Mouse (Mus musculus) thymus, adult 2 months (tissue): Measurements from ENCODE around the gene Nono. TPM values are rescaled to one million over a fixed set of nuclear protein-coding genes. Genes with fewer than 3 reads are reported as not detected.

Source experiments
- DNase-seq: peaks from one replicate; pipeline ENCODE4 v3.0.0; 2021
- H3K27ac ChIP-seq: fragments of 200-500 bp; 2 replicates; pipeline ENCODE4 v1.5.1; 2012; ENCODE audit warnings: low read length, control low read depth; ENCODE audit not compliant: control insufficient read depth, insufficient read depth
- H3K27me3 ChIP-seq: fragments of 200-500 bp; 2 replicates; pipeline ENCODE4 v1.6.1; 2012; ENCODE audit warnings: mild to moderate bottlenecking, low read length, moderate library complexity, mixed read lengths; ENCODE audit not compliant: control insufficient read depth, insufficient read depth
- H3K36me3 ChIP-seq: fragments of 200-500 bp; 2 replicates; pipeline ENCODE4 v1.6.1; 2012; ENCODE audit warnings: mild to moderate bottlenecking, low read length, moderate library complexity; ENCODE audit not compliant: control insufficient read depth, insufficient read depth
- H3K4me1 ChIP-seq: fragments of 200-500 bp; replicated peaks from 2 replicates; pipeline ENCODE4 v1.6.1; 2012; ENCODE audit warnings: low read length; ENCODE audit not compliant: control insufficient read depth, insufficient read depth
- H3K4me3 ChIP-seq: fragments of 200-500 bp; 2 replicates; pipeline ENCODE4 v1.5.1; 2012; ENCODE audit warnings: mild to moderate bottlenecking, low read length, control low read depth, moderate library complexity; ENCODE audit not compliant: control insufficient read depth, insufficient read depth
- CTCF ChIP-seq: fragments of 200-500 bp; IDR thresholded peaks from 2 replicates; pipeline ENCODE4 v1.5.1; 2012; ENCODE audit warnings: mild to moderate bottlenecking, control low read depth, low read length, moderate library complexity, borderline replicate concordance; ENCODE audit not compliant: control insufficient read depth, poor library complexity, insufficient read depth; ENCODE audit errors: extremely low read depth
- POLR2A ChIP-seq: fragments of 200-500 bp; IDR thresholded peaks from 2 replicates; pipeline ENCODE4 v1.6.1; 2012; ENCODE audit warnings: mild to moderate bottlenecking, low read length, control low read depth, moderate library complexity; ENCODE audit not compliant: control insufficient read depth, poor library complexity, insufficient read depth; ENCODE audit errors: extremely low read depth
- WGBS: fragments of 180-500 bp; shearing (Covaris S2); methylation state at CpG from one replicate; pipeline ENCODE4 v1.1.7; 2018; 5-methylcytosine and 5-hydroxymethylcytosine counted together
- polyA plus RNA-seq: library from polyadenylated mRNA; depleted of rRNA; stranded (reverse); fragments of >200 nt; gene quantifications from 2 replicates; pipeline ENCODE4 v1.2.3, GENCODE M21; 2012

Nono gene
- polyA plus RNA-seq, 1 experiment: 269 TPM

DNA sequence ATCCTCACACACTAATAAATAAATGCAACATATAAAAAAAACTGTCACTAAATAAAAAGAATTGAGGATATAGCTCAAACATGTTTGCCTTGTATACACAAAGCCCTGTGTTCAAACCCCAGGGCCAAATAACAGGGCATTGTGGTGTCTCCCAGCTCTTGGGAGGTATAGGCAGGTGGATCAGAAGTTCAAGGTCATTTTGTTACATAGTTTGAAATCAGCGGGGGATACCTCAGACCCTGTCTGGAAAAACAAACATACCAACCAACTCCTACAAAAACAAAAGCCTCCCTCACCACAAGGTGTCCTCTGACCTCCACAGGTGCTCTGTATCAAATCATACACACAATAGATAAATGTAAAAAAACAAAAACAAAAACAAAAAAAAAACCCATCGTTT is 34.8 kb upstream of the Nono start:
- Histone ChIP-seq H3K4me3 (no peak overlapping the region), H3K27me3 (no peaks in the 10 kb centered on the region), H3K4me1 (no peaks in the 10 kb centered on the region), H3K36me3 (no peaks in the 10 kb centered on the region), H3K27ac (no peak overlapping the region)
- WGBS: 84% methylated on average over 2 of the region's 2 CpGs
- TF ChIP-seq CTCF (no peak), POLR2A (no peak)
- no peak for DNase-seq

DNA sequence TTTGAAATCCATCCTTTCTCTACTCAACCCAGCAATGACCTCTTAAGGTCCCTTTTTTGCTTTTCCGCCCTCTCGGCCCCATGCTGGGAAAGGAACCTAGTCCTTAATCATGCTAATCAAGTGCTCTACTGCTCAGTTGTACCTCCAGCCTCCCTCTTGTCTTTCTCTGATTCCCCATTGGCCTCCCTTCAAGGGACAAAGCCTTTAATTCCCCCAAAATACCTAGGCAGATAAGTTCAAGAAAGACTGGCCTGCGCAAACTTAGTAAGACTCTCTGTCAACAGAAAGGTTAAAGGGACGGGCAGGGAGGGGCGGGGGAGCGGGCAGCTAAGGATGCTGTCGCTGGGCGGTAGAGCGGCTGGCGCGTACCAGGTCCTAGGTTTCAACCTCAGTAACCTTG is 32.7 kb upstream of the Nono start:
- Histone ChIP-seq H3K4me1 (no peaks in the 10 kb centered on the region), H3K27ac (no peak overlapping the region), H3K4me3 (no peak overlapping the region), H3K36me3 (no peaks in the 10 kb centered on the region), H3K27me3 (no peaks in the 10 kb centered on the region)
- TF ChIP-seq POLR2A (no peak), CTCF (no peak)
- DNase-seq: no peak
- WGBS: 92% methylated on average over 11 of the region's 11 CpGs

DNA sequence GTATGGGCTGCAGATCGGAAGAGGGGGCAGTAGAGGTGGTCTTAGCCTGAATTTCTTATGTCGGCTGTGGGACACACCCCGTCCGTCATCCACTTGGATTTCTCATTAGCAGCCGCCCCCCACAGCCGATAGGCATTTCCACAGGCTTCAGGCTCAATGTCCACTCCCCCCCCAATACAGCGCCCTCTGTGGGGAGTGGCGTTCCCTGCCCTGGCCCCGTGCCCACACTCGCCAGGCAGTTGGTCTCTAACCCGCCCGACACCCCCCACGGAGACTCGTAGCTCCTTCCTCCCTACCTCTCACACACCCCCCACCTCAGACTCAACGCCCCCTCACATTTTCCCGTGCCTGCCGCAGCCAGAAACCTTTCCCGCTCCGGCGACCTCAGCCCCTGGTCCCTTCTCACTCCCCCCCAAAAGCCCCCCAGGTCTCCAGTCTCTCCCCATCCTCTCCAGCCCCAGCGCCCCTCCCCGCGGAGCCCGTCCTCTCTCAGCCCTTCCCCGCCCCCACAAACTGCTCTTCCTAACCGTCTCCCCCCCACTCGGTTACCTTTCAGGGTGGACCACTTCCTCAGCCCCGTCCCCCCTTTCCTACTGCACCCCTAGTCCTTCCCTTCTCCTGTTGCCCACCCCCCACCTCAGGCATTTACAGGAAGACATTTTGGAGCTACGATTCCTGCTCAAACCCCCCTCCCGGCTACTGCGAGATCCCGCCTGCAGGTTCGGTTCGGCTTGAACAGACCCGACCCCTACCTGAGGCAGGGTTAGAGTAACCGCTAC is 10.0 kb upstream of the Nono start:
- no peaks in the 10 kb centered on the region; the same call in 1 of the 2 replicates for H3K36me3 ChIP-seq
- H3K27me3 ChIP-seq: no peaks in the 10 kb centered on the region
- 4% methylated on average over 34 of the region's 36 CpGs for WGBS
- H3K4me1 ChIP-seq: peaks cover 15% of the 10 kb centered on the region
- peak overlapping the region; percentile 76 for H3K27ac ChIP-seq
- peak overlapping the region; percentile 98 for H3K4me3 ChIP-seq
- DNase-seq: peak; percentile 48
- TF ChIP-seq CTCF (no peak), POLR2A (no peak)

DNA sequence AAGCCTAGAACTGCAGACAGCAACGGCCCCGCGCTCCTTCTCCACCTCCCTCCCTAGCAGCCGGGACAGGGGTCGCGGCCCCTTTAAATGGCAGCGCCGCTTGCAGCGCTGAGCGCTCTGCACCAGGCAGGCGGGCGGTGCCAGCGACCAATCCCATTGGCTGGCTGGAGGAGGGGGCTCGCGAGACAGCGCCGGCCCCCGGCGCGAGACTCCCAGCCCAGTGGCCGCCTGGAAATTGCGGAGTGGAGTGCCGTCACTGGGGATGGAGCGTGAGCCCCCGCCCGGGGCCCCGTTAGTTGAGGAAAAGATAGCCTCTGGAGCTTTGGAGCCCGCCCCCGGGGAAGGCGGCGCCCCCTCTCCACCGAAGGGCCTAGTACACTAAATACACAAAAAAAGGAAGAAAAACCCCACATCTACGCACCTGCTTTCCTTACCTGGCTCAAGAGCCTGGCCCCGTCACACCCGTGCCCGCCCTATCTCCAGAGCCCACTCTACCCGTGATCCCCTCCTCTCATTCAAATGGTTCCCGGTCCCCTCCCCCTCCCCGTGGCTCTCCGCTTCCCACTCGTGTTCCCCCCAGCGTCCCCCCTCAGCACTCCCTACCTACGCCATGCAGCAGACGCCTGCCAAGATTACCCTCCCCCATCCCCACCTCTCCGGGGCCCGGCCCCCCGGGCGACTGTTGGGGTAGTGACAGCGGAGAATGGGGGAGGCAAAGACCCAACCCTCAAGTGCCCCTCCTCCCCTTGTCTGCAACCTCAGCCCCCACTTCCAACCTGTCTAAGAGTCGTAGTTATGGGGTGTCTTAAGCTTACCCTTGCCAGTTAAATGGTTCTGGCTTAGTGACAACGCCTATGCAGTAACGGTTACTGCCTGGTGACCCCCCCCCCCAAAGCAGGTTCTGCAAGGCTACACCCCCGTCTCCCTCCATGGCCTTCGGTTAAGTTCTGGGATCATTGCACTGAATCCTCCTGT is 9.1 kb upstream of the Nono start:
- peak; percentile 86 for DNase-seq
- no peaks in the 10 kb centered on the region; the same call in 1 of the 2 replicates for H3K36me3 ChIP-seq
- peaks cover 15% of the 10 kb centered on the region for H3K4me1 ChIP-seq
- 2% methylated on average over 50 of the region's 54 CpGs for WGBS
- peak overlapping the region; percentile 98 for H3K4me3 ChIP-seq
- H3K27me3 ChIP-seq: no peaks in the 10 kb centered on the region
- 0 out of 2 replicates have a peak, but pooled peaks have one; percentile 37 for TF ChIP-seq CTCF
- TF ChIP-seq POLR2A: peak; percentile 41; the same call in 1 of the 2 replicates
- H3K27ac ChIP-seq: peak overlapping the region; percentile 76

DNA sequence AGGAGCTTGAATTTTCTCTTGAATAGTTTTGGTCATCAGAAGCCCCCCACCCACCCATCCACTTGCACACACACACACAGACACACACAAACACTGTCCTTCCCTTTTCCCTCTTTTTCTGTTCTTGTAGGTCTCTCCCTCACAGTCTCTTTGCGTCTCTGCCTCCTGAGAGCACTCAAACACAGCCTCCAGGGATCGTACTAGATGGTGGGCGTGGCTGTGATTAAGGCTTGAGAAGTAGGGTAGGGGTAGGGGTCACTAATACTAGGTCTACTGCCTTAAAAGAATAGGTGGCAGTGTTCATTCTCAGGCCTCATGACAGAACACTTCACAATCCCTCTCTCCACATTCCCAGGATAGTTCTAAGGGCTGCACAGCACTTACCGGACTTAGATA is 8.4 kb upstream of the Nono start, which contains the start of gene Zmym3:
Gene Zmym3, minus strand, starts transcription at position 150 of the 396 bp plus-strand sequence.
- Histone ChIP-seq H3K4me3 (peak within 1 kb of the TSS; percentile 98), H3K36me3 (no peaks in the 10 kb centered on the region; the same call in 1 of the 2 replicates), H3K27ac (peak within 1 kb of the TSS; percentile 55; the same call in 1 of the 2 replicates), H3K4me1 (peaks cover 15% of the 10 kb centered on the region), H3K27me3 (no peaks in the 10 kb centered on the region)
- no peak for TF ChIP-seq CTCF
- no peak for TF ChIP-seq POLR2A
- 71% methylated on average over 4 of the region's 4 CpGs for WGBS
- no peak for DNase-seq

DNA sequence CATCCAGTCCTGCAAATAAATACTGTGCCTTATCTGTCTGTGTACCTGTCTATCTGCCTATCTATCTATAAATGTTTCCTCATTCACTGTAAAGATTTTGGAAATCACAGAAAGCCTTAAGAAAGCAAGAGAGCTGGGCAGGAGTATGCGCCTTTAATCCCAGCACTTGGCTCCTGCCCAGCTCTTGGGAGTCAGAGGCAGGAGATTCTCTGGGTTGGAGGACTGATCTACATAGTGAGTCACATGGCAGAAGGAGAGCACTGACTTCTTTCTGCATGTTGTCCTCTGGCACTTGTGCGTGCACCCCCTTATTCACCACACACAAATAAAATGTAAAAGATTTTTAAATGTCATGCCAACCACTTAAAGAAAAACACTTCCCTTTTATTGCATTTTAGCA is 5.7 kb upstream of the Nono start:
- H3K36me3 ChIP-seq: no peaks in the 10 kb centered on the region
- peaks cover 9% of the 10 kb centered on the region for H3K4me1 ChIP-seq
- TF ChIP-seq POLR2A: no peak
- TF ChIP-seq CTCF: no peak
- H3K27ac ChIP-seq: no peak overlapping the region
- H3K27me3 ChIP-seq: no peaks in the 10 kb centered on the region
- DNase-seq: no peak
- no peak overlapping the region for H3K4me3 ChIP-seq
- WGBS: 96% methylated on average over 2 of the region's 2 CpGs

DNA sequence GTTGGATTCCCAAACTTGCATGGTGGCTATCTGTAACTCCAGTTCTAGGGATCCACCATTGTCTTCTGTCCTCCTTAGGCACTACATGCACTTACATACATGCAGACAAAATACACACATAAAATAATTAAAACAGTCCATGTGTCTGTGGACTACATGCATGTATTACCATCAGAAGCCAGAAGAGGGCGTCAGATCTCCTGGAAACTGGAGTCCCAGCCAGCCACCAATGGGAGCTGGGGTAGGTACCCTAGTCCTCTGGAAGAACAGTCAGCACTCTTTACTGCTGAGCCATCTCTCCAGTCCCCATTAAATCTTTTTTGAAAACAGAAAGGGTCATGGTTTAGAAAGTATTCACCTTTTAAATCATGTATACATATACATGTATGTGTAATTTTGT is 1.3 kb upstream of the Nono start:
- no peak overlapping the region for H3K27ac ChIP-seq
- no peak overlapping the region for H3K4me3 ChIP-seq
- H3K27me3 ChIP-seq: no peaks in the 10 kb centered on the region
- peaks cover 8% of the 10 kb centered on the region; the same call in 1 of the 2 replicates for H3K36me3 ChIP-seq
- no peaks in the 10 kb centered on the region for H3K4me1 ChIP-seq
- WGBS: 19% methylated on average over 1 of the region's 1 CpGs
- DNase-seq: peak; percentile 13
- TF ChIP-seq CTCF (no peak), POLR2A (no peak)
